Mouse (Mus musculus) heart, adult 18-20 months (tissue): ENCODE results near the gene Brpf3. TPM values are rescaled to one million over a fixed set of nuclear protein-coding genes. Genes with fewer than 3 reads are reported as not detected.
"Not testable (repeated sequence)": the region's sequence is repeated elsewhere in the genome, so short reads cannot be mapped to it uniquely, and the experiment has no call there.

Source experiments
- DNase-seq, 2 experiments: peaks; one replicate each; pipeline ENCODE4 v3.0.0; 2021 to 2022; ENCODE audit warnings: mixed read lengths in 1 of 2
- total RNA-seq, 2 experiments: library from RNA; stranded (reverse); gene quantifications; 2 replicates each; pipeline ENCODE4 v1.2.3; 2021

Brpf3 gene
- total RNA-seq, 2 experiments from 2014 or later, result 14.8 to 19.6 TPM

DNA sequence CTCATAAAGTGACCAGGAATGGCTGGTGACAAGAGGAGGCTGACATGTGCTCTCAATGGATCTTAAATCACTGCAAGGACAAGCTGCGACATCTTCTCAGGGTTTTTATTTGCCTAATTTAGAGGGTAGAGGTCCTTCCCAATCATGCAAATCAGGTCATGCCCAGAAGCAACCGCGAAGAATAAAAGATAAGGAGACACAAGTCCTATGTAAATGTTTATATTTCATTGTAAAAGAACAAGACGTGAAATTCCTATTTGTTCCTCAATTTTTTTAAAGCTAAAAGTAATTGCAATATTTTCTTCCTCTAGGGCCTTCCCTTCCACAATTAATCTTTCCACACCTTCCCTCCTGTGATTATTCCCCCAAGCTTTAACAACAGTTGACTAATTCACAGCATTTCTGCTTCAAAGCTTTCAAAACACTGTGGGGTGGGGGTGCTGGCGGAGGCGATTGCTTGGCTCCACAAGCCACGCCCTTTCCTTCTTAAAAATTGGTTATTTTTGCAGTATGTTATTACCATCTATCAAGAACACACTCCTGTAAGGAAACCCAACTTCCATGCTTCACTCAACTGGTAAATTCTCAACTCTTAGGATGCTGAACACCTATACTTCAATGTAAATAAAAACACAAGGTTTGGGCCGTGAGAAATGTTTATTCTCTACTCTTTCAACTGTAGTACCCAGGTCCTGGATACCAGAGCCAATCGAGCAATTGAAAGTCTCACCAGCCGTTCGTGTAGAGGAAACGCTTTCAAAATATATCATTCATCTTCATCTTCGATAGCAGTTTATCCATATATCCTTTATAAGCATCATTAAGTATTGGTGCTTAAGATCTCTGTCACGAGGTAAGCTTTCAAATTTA lies 1.4 kb upstream of the Brpf3 start:
- DNase-seq, result peak; percentile 19 to 26

DNA sequence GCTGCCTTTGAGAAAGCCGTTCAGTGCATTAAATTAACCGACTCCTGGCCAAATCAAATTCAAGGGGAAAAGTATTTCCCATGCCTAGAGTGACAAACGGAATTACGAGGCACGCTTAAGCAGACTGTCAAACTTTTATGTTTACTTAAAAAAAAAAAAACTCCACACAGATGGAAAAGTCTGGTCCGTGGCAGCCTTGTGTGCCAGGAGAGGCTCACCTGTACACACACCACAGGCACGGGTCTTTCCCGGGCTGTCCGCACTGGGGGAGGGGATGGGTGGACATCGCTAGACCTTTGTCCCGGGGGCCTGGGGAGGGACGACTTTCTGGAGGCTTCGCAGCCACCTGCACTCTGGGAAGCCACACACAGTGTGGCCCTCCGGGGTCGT lies 614 bp upstream of the Brpf3 start:
- no peak for DNase-seq

DNA sequence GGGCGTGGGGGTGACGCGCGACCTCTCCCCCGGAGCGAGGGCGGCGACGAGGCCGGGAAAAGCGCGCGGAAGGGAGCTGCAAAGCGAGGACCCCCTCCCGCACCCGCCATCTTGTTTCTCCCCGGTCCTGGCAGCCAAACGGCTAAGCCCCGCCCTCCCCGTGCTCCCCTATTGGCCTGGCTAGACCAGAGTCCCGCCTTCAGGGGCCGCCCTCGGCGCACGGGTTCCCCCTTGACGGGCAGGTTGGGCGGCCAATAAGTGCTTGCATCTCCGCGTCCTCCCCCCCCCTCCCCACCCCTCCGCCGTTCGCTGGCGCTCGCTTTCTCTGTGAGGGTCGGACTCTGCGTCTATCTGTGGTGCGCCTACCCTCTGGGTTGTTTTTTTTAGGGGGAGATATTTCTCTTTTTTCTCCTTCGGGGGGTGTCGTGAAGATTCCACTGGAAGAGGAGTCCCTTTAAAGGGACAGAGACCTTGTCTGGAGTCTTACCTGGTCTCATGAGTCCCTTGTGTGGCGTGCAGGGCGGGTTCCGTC lies 650 bp downstream of the Brpf3 start:
- DNase-seq, result peak; percentile 99

DNA sequence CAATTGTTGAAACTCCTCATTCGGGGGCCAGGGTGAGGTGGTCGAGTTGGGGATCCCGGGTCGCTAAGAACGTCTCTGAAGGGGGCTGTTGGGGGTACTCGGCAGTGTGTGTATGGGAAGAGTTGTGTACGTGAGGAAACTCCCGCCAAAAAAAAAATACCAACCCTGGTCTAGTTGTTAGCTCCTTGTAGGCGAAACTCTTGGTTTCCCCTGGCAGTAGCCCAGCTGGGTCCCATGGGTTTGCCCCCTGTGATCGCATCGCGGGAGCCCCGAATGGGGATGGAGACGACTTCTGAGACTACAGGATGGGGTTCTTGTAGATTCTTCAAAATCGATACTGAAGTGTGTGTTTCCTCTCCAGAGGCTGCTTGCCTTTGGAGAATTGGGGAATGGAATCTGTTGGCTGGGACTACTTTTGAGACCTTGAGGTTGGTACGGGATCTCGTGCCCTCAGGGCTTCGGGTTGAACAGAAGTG lies 1.2 kb downstream of the Brpf3 start:
- no peak for DNase-seq

DNA sequence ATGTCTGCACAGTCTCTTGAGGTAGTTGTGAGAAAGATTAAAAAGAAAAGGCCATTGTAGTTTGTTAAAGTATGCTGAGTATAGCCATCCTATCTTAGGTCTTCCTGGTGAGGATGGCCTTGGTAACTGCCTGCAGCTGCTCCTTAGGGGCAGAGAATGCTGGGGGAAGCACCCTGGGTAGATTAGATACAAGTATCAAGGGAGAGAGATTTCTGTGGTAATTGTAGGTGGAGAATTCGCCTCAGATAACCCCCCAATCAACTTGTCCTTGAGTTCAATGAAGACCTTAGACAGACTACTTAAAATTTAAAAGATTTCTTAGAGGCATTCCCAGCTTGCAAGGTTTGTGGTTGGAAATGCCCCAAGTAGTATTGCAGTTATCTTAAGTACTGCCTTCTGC lies 2.4 kb downstream of the Brpf3 start:
- no peak for DNase-seq

DNA sequence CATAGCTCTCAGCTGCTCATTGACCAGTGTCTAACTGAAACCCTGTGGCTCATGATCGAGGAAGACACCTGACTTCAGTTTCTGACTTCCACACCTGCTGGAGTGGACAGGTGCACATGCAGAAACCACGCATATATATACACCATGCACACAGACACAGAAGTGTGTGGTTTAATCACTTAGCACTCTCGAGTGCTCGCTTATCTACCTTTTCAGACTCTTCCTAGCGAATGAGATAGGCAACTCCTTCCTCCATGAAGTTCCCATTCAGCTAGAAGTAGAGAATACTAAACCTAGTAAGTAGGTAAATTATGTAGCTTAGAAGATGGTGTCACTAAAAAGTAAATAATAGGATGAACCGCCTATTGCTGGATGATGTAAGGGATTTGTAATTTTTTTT lies 4.1 kb downstream of the Brpf3 start:
- DNase-seq, result no peak

DNA sequence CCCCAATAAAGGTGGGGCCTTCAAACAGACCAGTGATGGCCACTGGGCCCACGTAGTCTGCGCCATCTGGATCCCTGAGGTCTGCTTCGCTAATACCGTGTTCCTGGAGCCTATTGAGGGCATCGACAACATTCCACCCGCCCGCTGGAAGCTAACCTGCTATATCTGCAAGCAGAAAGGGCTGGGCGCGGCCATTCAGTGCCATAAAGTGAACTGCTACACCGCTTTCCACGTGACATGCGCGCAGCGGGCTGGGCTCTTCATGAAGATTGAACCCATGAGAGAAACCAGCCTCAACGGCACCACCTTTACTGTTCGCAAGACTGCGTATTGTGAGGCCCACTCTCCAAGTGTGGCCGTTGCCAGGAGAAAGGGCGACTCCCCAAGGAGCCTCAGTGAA lies 5.9 kb downstream of the Brpf3 start:
- DNase-seq, result no peak

DNA sequence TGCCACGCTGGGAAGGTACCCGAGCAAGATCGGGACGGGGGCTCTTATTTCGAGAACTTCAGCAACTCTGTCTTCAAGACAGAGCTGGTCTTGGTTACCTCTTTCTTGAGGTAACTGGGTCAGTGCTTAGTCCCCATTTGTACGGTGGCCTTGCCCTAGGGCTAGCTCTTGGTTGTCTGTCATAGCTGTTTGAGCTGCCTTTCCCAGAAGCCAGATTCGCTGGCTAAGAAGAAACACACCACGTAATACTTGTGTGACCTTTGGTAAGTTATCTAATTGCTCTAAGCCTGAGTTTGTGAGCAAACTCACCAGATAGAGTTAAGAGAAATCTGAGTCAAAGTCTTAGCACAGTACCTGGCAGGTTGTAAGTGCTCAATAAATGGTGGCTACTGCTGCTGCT lies 7.8 kb downstream of the Brpf3 start:
- no peak for DNase-seq

DNA sequence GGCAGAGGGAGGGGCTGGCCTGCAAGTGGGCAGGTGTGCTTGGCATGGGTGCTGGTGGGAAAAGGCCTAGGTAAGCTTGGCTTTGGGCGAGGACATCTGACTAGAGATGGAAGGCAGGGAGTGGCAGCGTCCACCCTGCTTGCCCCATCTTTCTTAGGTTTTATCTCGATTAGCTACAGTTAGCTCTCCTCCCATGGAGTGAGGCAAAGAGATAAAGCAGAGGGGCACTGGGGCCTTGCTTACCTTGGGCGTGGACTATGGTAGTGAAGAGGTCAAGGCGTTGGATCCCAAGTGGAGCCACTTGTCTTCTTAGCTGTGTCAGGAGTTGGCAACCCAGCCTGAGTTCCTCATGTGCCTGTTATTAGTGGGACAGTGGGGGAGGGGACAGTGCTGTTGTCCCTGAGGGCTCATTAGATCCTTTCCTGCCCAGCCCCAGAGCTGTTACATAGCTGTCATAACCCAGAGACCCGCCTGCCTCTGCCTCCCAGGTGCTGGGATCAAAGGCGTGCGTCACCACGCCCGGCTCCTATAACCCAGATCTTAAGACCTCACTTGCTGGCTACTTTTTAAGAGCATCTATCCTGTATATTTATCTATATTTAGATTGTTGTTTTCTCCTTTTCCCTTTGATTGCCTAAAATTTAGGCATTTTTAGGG lies 8.4 kb downstream of the Brpf3 start:
- no peak for DNase-seq

DNA sequence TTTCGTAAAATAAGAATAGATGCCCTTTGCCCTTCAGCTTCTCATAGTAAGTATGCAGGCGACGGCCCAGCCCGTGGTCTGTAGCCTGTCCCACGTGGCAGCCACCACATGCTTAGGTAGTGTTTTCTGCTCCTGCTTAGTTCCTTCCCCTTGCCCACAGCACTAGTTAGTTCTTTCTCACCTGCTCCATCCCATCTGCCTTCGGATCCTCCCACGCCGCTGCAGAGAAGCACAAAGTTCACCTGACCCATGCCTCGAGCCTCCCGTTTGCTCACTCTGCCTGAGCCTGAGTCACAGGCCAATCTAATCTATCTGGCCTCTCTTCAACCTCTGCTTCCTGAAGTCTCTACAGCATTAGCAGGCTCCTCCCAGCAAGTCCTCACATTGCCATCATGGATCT lies 11.5 kb downstream of the Brpf3 start:
- no peak for DNase-seq

DNA sequence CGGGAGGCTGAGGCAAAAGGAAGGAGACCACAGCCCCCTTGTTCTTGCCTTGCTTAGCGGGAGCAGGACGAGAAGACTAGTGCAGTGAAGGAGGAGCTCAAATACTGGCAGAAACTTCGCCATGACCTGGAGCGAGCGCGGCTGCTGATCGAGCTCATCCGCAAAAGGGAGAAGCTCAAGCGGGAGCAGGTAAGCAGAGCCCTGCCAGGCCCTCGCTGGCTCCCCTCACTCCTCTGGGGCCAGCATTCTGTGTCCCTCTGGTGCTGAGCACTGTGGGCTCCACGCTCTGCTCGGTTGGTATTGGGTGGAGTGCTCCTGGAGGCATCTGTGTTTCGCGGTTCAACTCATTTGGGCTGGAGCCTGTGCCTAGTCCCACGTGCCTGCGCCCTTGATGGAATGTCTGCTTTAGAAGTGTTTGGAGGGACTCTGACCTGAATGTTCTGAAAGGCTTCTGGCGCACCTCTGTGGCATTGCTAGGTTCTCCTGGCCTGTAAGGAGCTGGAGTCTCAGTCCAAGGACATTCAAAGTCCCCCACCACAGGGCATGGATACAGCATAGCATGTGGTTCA lies 13.7 kb downstream of the Brpf3 start:
- no peak for DNase-seq

DNA sequence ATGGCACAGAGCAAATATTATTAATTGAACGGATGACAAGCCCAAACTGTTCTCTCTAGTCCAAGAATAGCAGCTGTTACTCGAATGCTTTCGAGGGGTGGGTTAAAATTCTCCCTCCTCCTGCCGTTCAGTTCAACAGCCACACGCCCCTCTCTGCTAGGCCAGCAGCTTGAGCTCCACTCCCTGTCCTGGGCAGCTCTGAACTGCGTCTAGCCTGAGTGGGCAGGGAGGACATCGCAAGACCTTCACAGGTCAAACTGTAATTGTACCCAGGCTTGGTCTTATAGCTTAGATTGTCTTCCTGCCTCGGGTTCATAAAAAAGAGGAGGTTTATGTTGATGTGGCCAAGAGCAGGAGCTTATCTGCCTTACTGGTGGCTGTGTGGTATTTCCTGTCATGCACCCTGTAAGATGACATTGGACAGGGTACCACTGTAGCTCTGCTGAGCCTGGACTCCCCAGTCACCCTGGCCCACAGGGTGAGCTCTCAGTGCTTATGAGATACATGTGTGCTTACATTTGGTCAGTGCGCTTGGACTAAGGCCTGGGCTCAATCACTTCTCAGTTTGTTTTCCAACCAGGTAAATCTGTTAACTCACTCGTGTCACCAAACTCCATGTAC lies 14.6 kb downstream of the Brpf3 start:
- no peak for DNase-seq

DNA sequence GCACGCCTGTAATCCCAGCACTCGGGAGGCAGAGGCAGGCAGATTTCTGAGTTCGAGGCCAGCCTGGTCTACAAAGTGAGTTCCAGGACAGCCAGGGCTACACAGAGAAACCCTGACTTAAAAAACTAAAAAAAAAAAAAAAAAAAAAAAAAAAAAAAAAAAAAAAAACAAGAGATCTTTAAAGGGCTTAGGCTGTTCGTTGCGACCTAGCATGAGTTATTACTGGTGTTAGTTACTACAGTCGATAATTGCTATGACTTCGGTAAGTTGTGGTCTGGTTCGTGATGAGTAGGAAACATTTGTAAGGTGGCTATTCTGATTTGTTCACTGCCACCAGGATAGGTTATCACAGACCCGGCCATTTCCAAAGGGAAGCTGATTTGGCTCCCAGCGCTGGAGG lies 15.4 kb downstream of the Brpf3 start:
- DNase-seq, result not testable (repeated sequence)

DNA sequence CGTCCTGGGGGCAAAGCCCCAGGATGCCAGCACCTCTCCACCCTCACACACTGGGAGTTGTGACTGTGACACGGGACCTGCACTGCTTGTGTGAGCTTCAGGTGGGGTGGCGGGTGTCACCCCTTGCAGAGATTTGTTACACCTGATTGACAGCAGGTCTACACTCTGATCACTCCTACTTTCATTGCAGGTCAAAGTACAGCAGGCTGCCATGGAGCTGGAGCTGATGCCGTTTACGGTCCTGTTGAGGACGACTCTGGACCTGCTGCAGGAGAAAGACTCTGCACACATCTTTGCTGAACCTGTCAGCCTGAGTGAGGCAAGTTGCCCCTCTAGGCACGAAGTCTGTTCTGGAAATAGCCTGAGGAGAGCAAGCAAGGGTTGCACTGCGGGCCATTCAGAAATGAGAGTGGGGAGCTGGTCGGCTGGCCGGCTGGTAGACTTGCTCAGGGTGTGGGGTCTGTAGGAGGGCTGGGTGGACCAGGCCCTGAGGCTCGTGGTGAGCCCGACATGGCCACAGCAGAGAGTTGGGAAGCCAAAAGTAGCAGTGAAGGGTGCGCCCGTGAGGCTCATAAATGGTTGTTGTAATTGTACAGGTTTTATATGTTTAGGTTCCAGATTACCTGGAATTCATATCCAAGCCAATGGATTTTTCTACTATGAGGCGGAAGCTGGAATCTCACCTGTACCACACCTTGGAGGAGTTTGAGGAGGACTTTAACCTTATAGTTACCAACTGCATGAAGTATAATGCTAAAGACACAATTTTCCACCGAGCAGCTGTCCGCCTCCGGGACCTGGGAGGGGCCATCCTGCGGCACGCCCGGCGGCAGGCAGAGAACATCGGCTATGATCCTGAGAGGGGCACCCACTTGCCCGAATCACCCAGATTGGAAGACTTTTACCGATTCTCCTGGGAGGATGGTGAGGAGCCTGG lies 16.3 kb downstream of the Brpf3 start:
- DNase-seq, result no peak

DNA sequence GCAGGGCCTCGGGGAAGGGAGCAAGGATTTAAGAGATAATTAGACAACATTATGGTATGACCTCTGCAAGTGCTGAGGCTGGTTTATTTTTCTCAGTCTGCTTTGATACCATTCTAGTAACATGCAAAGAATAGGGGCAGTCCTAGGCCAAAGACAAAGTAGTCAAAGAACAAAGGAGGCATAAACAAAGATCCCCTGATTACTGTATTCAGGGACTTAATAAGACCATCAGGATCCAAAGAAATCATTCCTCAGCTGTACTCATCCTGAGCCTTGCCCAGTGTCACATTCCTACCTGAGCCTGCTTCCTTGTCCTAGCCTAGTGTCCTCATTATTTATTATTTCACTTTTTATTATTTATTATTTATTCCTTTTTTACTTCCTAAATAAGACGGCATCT lies 19.3 kb downstream of the Brpf3 start:
- DNase-seq, result no peak

DNA sequence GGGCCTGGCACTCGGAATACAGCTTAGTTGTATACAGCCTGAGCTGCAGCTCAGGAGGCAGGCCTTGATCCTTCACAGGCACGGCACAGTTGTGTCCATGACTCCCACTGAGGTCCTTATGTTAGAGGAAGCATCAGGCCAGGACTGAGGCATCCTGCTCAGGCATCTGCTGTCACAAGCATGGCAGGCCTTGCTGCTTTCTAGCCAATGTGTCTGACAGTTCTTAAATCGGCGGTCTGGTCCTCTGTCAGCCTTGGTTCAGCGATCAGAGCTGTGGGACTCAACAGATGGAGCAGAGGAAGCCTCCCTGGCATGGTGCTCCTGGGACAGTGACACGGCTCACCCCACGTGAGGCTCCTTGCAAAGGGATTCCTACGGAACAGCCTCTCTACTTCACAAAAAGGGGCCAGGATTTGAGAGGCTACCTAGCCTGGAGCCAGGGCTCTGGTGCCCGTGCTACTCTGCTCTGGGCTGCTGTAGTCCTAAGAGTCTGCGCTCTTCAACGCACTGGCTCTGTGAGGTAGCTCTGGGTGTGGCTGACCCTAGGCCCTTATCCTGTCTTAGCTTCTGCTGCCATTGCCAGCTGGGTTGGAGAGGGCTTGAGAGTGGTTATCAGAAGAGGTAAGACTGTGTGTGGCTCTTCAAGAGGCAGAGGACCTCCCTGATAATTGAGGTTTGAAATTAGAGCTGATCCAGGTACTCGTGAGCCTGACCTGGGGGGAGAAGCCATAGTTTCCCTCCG lies 22.3 kb downstream of the Brpf3 start:
- no peak for DNase-seq

DNA sequence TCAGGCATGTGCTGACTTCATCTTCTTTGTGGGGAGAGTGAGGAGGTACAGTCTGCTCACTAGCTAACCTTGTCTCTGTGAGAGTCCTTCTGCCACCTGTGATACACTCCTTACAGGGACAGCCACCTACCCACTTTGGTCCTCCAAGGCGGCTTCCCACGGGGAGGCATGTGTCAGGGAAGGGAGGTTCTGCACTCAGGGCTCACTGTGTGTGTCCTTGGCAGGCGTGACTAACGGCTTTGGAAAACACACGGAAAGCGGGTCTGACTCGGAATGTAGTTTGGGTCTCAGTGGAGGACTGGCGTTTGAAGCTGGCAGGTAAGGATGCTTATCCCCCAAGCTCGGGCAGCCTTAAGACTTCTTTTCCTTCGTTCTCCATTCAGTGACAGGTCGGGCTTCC lies 22.9 kb downstream of the Brpf3 start:
- no peak for DNase-seq

DNA sequence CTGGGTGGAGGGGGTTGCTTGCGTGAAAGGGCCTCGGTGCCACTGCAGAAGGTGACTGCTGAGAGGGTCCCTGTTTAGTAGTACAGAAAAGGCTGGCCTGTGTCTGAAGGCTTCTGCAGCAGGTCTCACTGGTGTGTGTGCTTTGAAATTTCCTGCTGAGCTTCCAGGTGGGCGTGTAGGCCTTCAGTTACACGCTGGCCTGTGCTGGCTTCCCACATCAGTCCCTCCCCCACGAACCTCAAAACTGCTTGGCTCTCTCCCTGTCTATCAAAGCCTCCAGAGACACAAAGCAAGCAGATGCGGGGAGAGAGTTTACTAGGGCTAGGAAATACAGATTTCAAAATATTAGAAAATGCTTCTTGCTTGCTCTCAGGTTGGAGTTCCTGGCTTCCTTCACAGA lies 24.0 kb downstream of the Brpf3 start:
- DNase-seq, result no peak

DNA sequence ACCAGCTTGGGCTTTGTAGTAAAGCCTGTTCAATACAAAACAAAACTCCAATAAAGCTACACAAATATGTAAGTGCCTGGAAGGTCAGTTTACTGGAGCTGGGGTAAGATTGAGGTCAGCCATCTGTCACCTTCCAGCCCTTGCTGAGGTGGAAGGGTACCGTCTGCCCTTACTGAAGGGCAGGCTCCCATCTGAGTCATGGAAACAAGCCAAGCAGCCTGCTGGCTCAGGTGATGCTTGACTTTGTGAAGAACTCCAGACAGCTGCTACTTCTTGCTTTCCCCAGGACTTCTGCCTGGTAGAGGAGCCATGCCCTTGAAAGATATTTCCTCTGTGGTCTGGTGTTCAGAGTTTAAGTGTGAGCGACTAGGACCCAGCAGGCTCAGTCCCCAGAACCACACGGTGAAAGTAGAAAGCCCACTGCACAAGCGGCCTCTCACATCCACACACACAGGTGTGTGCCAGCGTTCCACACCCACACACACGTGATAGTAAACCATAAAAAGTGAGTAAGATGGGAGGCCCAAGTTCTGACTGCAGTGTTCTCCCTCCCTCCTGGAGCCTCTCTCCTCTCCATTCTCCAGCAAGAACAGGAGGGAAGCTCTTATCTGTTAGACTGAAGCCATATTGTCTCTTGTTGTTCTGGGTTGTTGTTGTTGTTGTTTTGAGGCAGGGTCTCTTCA lies 24.6 kb downstream of the Brpf3 start:
- no peak for DNase-seq

DNA sequence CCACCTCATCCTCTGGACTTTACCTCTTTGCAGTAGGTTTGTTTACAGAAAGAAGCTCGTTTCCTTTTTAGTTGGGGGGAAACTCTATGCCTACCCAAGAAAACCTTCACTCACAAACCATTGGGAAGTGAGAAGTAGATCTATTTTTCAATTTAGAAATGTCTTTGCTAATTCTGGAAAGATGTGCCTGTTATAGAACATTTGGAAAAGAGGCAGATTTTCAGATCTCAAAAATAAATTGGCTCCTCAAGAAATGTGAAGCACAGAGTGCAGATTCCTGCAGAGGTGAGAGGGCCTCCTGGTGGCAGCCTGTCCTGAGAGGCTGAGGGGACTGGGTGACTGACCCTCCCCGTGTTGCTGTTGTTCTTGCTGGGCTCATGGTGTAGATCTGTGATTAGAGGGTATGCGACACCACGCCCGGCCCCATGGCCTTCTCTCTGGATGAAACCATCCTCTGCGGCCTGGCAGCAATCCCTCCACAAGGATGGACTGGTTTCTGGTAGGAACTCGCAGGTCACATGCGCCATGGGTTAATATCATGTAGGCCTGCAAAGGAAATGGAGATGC lies 26.9 kb downstream of the Brpf3 start:
- no peak for DNase-seq
